Mouse (Mus musculus) kidney, adult 18-20 months (tissue): ENCODE measurements around the gene 7420426K07Rik.

Source experiments
- DNase-seq: peaks from one replicate; pipeline ENCODE4 v3.0.0; 2021

The 7420426K07Rik gene

DNA sequence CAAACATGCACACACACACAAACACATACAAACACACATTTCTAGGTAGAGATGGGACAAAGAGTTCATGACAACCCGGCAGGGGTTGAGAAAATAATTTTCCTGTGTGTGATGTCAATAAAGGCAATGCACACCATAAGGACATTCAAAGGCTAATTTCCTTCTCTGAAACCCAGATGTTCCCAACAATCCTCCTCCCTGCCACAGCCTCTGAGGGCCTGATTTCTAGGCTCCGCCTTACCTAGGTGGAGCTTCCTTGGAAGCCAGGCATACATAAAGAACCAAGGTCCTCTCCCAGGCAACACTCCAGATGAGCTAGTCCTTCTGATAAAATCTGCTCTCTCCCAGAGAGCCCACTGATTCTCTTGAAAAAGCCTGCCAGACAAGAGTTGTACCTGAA lies at the start of gene 7420426K07Rik:
Gene 7420426K07Rik, plus strand, starts transcription at position 301 of the 400 bp plus-strand sequence.
- no peak for DNase-seq

DNA sequence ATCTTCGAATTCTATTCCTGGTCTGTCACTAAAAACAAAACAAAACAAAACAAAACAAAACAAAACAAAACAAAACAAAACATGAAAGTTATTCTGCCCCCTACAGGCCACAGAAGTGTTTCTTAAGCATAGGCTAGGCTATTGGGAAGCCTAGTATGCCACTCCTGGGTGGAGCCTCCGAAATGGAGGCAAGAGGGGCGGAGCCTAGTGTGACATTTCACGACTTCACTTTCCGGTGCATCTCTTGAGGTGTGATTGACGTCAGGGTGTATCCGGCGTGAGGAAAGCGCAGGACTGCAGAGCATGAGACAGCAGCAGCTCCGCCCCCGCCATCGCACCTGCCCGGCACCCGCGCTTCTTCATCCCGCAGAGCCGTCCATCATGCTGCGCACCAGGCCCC lies 46.7 kb upstream of the 7420426K07Rik start, which contains the start of gene Prr23a2:
Gene Prr23a2, plus strand, starts transcription at position 285 of the 400 bp plus-strand sequence.
- DNase-seq = no peak

- no peak for DNase-seq
Measured at GRCm38 (mm10) chr9:98863463-98863862, 39.5 kb upstream of the 7420426K07Rik start.

- no peak for DNase-seq
Measured at GRCm38 (mm10) chr9:98864571-98864970, 38.3 kb upstream of the 7420426K07Rik start, which contains the start of gene Prr23a3. Prr23a3 (plus strand) TSS chr9:98864767.

DNA sequence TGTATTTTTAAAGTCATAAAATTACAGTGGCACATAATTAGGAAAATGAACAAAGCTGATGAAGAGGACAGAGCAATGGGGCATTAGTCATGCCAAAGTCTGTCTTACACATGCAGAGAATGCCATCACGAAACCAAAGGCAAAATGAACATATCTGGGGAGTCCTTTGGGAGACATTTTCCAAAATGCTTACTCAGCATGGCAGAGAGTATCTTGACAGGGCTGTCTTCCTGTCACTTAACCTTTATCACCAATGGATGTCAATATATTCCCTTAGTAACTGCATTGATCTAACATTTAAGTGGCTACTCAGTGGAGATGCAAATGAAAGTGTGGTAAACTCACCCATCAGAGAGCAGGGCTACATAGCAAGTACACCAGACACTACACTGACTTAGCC lies 1.4 kb upstream of the 7420426K07Rik start:
- DNase-seq = no peak

DNA sequence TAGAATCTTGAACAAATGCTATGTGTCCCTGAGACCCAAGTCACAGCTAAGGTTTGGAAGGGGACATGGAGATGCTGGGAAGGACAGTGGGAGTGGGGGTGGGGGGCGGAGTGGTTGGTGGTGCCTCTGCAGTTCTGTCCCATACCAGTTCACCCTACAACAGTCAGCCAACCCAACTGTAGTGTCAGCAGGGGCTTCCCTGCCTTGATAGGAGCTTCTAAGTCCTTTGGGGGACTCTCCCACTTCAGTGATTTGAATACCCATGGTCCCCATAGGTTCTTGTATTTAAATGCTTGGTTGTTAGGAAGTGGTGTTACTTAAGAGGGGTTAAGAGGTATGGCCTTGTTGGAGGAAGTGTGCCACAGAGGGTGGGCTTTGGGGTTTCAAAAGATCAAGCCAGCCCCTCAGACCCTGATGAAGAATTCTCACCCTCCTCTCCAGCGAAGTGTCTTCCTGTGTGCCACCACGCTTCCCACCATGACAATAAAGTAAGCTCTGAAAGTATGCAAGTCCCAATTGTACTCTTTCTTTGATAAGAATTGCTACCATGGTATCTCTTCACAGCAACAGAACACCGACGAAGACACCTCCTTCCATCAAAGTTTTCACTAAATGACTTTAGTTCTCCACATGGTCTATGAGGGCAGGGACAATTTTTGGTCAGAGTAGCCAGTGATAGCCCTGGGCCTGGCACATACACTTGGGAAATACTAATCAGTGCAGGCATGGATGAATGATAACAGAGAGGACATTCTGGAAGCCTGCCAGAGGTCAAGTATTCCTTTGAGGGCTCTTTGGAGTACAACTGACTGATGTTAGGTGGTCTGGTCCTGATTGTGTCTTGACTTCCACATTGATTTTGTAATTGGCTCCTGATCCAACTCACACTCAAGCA lies 18.0 kb downstream of the 7420426K07Rik start:
- DNase-seq = no peak

DNA sequence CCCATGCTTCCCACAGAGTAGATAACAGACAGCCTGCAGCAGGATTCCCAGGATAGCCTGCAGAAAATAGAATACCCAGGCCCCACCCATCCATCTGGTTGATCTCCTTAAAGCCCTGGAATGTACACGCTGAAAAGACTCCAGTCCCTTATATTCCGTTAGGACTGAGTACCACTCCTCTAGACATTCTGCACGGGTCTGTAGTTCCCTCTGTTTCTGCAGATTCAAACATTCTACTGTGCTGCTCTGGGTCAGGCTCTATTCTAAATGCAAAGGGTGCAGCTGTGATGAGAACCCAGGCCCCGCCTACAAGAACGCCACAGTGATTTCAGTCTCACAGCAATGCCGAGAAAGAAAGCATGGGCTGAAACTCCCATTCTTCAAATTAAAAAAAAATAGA lies 20.2 kb downstream of the 7420426K07Rik start:
- DNase-seq = no peak

- no peak for DNase-seq
Measured at GRCm38 (mm10) chr9:98924183-98924582, 21.3 kb downstream of the 7420426K07Rik start.

DNA sequence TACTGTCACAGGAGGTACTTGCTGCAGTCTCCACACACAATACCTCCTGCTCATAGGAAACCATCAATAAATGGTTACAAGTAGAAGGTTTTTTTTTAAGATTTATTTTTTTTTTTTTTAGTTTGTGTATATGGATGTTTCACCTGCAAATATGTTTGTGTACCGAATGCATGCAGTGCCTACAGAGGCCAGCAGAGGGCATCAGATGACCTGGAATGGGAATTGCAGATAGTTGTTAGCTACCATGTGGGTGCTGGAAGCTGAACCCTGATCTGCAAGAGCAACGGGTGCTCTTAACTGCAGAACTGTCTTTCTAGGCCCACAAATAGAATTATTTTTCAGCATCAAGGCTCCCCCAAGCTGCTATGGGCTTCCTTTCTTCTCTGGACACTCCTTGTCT lies 26.6 kb downstream of the 7420426K07Rik start:
- DNase-seq = no peak

GRCm38 (mm10) chr9:98932931-98933330 lies 30.0 kb downstream of the 7420426K07Rik start:
- no peak for DNase-seq

- no peak for DNase-seq
Measured at GRCm38 (mm10) chr9:98935190-98935909, 32.4 kb downstream of the 7420426K07Rik start.

DNA sequence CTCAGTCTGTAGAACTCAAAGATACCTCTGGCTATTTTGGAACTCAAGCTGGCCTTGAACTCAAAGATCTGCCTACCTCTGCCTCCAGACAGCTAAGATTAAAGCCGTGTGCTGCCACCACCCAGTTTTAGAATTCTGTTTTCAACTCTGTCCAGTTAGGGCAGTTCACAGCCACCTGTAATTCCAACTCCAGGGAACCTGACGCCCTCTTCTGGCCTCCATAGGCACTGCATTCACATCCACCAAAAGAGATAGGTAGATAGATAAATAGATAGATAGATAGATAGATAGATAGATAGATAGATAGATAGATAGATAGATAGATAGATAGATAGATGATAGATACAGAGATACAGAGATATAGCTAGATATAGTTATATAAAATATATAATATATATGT lies 36.4 kb downstream of the 7420426K07Rik start:
- DNase-seq = no peak

- no peak for DNase-seq
Measured at GRCm38 (mm10) chr9:98952171-98953050, 49.5 kb downstream of the 7420426K07Rik start.

DNA sequence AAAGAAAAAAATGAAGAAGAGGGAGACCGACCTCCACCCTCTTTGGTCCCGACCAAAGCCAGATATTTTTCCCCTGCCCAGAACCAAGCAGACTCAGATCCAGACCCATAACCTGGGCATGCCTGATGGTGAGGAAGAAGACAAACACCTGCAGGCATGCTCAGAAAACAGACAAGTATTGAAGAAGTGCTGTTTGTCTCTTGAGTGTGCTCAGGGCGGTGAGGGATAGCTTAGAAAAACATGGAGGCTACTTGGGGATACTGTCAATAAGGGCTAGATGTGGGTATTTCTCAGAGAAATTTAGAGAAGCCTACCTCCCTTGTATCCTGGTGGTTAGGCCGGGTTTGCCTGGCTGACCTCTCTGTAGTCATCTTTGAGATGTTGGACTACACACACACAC lies 50.4 kb downstream of the 7420426K07Rik start:
- no peak for DNase-seq

DNA sequence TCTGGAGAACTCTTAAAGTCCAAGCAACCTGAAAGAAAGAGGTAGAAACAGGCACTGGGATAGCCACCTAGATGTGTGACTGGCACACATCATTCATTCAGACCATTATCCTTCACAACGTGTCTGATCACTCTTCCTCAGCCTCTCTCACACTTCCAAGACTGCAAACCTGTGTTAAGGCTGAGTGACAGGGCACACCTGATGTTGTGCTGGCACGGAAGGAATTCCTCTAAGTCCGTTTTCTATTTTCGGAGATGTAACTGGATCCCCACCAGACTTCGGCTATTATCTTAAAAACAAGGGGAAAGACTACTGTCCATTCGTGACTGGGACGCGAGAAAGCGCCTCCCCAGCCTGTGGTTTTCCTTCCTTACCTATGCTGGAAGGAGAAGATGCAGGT lies 50.9 kb downstream of the 7420426K07Rik start:
- DNase-seq = no peak
